Mouse (Mus musculus) adrenal gland, adult 8-10 months (tissue): ENCODE results near the gene Hmox2. TPM values are rescaled to one million over a fixed set of nuclear protein-coding genes. Genes with fewer than 3 reads are reported as not detected.
"Not testable (repeated sequence)": the region's sequence is repeated elsewhere in the genome, so short reads cannot be mapped to it uniquely, and the experiment has no call there.

Source experiments
- DNase-seq: peaks from one replicate; pipeline ENCODE4 v3.0.0; 2022
- total RNA-seq, 4 experiments: library from RNA; stranded (reverse); gene quantifications; 2 replicates each; pipeline ENCODE4 v1.2.4; 2022

Gene Hmox2
- 100 to 1,000 TPM in 1 of 4 experiments, 10 to 100 TPM in 3; 89.6 to 120 (median 94.1) TPM for total RNA-seq

DNA sequence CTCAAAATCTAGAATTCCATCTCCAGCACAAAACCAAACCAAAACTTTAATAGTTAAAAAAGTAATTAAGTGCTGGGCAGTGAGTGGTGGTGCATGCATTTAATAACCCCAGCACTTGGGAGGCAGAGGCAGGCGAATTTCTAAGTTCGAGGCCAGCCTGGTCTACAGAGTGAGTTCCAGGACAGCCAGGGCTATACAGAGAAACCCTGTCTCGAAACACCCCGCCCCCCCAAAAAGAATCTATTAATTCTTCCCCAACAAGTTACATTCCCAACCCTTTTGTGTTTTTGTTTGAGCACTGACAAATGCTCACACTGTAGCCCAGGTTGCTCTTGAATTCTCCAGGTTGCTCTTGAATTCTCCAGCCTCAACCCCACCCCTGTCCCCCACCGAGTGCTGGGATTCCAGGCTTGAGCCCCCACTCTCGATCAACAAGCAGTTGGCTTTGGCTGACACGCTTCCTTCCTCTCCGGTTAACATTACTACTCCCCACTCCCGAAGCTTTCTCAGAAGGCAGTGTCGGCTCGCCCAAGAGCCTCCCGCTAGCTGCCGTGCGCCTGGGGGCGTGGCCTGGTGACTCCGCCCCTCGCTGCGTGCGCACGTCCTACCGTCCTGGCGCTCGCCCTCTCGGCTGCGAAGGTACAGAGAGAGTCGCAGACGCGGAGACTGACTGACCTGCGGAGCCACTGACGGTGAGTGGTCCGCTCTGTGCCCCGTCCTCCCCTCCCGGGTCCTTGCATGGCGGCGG lies at the start of gene Hmox2:
Hmox2 (plus strand) TSS at position 582 of the 748 bp plus-strand sequence.
- DNase-seq: peak; percentile 91

DNA sequence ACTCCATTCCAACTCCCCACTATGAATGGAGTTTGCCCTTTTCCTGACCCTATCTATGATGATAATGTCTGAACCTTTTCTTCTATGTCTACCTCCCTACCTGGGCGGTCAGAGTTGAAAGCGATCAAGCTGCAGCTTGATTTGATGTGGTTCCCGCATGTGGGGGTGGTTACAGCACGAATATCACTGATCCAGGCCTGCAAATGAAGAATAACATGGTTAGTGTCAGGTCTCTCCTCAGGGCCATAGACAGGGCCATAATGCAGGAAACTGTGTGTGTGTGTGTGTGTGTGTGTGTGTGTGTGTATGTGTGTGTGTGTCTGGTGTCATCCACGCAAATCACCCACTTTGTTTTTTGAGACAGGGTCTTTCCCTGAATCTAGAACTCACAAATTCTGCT lies 49.3 kb upstream of the Hmox2 start:
- no peak for DNase-seq

DNA sequence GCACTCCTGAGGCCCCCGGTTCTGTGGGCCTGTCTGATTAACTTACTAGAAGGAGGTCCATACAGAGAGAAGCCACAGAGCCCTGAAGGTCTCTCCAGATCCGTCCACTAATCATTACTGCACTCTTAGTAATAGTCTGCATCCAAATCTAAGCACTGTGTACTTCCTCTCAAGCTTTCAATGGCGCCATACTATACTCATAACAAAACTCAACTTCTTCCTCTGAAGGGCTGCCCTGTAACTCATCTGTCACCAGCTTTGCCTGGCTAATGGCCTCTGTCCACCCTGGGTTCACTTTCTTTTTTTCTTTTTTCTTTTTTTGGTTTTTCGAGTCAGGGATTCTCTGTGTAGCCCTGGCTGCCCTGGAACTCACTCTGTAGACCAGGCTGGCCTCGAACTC lies 48.1 kb upstream of the Hmox2 start:
- no peak for DNase-seq

DNA sequence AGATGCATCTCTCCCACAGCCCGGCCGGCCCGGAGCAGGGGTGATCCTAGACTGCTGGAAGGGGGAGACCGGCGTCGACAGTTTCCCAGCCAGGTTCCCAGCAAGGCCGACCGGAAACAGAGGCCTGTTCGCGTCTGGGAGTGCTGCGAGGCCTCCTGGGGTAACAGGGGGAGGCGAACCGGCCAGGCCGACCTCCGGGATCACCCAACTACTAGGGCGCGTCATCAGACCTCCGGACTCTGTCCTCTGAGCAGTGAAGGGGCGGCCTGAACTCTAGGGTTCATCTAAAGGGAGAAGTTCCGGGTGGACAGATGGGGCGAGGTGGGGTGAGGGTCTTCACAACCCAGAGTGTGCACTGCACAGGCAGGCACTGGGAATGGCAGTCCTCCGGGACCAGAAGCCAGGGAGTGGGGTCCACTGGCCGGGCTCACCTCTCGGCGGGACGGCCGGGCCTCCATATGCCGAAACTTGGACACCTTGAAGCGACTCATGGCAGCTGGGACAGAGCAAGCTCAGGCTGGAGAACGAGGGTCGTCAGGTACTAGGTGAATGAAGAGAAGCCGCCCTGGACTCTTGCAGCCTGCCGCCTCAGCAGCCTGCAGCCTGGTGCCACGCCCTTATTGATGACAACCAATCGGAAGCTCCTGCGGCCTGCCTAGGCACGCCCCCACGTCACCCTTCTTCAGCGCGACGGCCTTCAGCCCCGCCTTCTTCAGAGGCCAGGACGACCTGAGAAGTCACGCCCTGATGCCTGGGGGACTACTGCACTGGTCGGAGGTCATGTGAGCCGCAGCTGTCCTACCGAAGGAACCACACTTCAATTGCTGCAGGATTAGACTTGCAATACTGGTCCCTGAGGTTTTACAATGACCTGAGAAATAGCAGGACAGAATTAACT lies 46.8 kb upstream of the Hmox2 start, which contains the start of gene Coro7:
Coro7 (minus strand) TSS at position 657 of the 898 bp plus-strand sequence.
- peak; percentile 89 for DNase-seq

DNA sequence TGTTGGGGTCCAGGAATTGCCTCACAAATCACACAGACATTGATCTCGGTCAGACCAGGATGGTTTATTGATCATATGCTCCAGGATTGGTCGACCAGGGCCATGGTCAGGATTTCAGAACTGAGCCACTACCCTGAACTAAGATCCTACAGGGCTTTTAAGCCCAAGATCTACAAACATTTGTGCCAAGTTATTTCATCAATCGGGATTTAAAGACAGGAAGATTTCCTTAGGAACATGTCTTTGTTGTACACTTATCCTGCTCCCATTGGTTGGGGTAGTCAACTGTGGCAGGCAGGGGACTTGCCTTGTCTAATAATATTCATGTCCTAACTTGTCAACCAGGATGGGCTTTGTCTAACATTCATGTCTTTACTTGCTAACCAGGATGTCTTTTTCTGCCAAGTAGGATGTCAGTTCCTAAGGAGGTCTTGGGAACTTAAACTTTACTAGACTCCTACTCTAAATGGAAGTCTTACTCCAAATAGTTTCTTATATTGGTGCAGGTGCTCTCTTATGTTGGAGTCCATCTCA lies 45.2 kb upstream of the Hmox2 start:
- not testable (repeated sequence) for DNase-seq

DNA sequence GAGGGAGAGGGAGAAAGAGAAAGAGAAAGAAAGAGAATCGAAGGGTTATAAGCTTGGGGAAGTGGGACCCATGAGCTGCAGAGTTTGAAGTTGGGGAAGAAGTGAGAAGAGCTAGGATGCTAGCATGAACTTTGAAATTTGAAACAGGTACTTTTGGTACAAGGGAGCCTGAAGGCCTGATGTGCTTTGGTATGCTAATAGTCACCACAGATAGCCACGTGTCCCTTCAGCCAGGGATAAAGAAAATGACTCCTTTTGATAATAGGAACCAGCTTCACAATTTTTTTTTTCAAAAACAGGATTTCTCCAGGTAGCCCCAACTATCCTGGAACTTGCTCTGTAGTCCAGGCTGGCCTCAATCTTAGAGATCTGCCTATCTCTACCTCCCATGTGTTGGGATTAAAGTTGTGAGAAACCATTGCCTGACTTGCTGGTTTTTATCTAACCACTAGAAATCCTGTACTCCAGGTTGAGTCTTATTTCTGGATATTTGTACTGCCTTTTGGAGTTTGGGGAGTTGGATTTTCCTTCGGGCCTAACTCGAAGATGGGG lies 43.5 kb upstream of the Hmox2 start:
- no peak for DNase-seq

DNA sequence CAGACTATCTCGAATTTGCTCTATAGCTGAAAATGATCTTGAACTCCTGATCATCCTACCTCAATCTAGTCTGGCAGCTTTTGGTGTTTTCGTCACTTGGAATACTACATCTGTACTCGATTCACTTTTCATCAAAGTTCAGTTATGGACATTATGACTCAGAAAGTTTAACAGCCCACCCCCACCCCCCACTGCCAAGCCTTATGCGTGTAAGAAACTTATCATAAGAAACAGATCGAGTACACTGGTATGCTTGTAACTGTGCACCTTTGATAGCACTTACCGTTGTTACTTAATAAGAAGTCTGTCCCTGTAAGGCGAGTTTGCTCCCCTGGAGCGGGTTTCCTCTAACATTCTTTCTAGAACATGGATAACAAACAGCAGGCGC lies 43.0 kb upstream of the Hmox2 start:
- no peak for DNase-seq

DNA sequence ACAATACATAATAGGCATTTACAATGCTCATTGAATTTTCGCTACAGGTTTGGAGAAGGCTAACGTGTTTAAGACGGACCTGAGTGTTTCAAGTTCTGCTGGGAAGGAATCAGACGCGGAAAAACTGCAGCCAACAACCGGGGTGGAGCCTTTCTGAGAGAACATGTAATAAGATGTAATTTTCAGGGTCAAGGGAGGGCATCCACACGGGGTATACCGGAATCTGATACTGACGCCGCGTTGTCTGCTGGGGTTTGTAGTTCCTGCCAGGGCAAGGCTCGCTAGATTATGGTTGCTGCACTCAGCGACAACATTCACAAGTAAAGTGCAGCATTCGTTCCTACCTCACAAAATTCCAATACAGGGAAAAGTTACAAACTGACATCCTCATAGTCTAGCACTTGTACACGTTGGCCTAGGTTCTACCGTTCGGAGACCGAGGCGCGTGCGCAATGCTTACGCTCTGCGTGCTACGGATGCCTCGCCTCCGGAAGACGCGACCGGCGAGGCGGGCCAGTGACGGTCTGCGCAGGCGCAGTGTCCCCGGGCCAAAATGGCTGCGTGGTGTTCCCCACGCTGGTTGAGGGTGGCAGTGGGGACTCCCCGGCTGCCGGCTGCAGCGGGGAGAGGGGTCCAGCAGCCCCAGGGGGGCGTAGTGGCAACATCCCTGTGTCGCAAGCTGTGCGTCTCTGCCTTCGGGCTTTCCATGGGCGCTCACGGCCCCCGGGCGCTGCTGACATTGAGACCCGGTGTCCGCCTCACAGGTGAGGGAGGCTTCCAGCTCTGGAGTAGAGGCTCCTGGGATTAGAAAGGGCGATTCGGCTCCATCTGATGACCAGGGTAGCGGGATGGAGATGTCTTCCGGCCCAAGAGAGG lies 42.3 kb upstream of the Hmox2 start:
- peak; percentile 90 for DNase-seq

DNA sequence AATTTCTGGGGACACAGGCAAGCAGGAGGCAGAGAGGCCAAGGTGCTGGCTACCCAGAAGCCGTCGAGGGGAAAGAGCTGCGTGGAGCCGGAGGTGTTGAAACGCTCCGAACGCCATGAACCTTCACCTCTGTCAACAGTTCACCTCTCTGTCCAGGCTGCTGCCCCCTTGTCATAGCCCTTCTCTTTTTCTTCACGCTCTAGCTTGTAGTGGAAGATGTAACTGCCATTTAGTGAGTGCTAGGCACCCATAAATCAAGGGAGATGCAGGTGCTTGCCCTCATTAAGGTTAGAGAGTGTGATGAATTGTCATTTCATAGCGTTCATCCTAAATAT lies 41.7 kb upstream of the Hmox2 start:
- DNase-seq: no peak

DNA sequence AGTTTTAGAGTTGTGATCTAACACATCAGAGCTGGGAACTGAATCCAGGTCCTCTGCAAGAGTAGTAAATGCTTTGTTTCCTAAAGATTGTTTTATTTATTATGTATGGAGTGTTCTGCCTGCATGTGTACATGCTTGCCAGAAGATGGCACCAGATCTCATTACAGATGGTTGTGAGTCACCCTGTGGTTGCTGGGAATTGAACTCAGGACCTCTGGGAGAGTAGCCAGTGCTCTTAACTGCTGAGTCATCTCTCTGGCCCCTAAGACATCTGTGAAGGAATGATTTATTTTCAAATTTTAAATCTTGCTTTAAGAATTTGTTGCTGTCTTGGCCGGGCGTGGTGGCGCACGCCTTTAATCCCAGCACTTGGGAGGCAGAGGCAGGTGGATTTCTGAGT lies 36.8 kb upstream of the Hmox2 start:
- not testable (repeated sequence) for DNase-seq

DNA sequence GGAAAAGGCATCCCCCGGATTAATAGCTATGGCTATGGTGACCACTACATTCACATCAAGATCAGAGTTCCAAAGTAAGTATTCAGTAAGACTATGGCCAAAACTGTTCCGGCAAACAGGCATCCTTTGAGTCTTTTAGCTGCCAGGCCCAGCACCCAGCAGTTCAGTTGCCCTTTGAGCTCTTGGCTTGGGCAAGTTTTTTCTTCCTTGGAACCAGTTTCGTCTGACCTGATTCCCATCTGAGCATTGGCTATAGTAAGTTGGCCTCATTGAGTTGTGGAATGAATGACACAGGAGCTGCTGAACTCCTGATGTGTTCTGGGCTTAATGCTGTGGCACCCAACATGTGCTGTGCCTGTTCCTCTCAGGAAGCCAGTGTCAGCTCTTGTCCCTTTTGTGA lies 24.9 kb upstream of the Hmox2 start:
- no peak for DNase-seq

DNA sequence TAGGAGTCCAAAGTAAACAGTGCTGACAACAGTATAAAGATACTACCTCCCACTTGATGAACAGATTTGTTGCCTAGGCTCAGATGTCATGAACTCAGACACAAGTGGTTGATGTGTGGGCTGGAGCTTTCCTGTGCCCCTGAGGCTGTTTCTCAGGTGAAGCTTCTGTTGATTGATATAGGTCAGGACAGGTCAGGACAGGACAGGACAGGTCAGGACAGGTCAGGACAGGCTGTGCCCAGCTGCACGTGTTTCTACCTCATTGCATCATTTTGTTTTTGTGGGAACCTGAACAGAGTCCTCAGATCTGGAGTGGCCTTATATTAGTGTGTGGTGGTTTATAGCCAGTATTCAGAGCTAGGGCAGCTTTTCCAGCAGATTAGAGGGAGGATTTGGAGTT lies 23.5 kb upstream of the Hmox2 start:
- DNase-seq: no peak

DNA sequence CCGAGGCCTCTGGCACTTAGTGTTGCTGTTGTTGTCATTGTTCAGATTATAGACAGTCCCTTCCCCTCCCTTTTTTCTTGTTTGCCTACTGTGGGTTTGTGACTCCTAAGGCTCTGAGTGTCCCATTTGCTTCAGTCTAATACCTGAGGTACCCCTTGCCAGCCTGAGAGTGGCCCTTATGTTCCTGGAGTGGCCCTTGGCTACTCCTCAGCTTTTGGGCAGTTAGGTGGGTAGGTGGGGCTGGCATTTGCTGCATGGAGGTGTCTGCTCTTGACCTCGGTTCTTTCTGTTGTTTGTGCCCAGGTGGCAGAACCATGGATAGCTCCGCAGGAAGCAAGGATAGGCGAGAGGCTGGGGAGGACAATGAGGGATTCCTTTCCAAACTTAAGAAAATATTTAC lies 20.6 kb upstream of the Hmox2 start:
- DNase-seq: no peak

DNA sequence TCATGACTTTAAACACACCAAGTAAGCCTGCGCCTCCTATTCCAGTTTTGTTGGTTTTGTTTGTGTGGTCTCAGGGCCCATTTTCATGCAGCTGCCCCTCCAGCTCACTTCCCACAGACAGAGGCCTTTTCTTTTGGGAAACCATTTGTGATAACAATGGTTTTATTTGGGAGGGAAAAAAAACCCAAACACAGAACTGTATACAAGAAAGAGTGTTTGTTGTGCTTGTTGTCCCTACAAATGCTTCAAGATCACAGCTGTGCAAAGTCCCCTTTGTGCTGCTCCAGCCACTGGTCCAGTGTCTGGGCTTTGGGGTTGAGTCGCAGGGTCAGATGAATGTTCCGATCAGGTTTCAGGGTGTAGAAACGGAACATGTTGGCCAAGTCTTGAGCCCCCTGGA lies 15.0 kb upstream of the Hmox2 start:
- no peak for DNase-seq

DNA sequence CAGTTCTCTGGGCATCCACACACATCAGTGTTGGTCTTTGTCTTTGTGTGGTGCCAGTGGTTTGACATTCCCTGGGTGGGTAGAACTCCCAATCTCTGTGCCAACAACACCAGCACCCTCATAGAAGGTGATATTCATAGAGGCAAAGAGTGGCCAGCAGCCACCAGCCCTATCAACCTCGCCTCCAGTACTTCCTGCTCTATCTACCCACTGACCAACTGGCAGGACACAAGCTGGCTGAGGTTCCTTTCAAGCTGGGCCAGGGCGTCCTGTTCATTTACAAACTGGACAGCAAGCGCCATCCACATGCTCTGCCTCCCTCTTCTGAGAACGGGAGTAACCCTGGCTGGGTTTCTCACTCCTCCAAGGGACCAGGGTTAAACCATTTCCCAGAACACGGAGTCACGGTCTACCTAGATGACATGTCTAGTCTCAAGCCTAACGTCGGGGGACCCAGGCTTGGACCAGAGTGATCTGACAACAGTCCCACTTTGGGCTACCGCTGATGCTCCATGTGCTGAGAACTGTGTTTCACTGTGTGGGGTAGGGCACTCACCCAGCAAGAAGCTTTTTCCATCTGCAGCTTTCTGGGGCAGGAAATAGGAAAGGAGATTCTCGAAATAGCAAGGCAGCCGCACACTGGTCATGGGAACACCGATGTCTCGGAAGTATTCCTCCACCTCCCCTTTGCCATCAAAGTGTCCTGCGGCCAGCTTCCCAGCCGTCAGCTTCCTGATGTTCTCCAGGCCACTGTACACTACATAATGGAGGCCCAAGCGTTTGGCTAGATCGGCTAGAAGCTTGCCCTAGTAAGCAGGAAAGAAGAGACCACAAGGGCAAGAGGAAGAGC lies 12.1 kb upstream of the Hmox2 start:
- no peak for DNase-seq

DNA sequence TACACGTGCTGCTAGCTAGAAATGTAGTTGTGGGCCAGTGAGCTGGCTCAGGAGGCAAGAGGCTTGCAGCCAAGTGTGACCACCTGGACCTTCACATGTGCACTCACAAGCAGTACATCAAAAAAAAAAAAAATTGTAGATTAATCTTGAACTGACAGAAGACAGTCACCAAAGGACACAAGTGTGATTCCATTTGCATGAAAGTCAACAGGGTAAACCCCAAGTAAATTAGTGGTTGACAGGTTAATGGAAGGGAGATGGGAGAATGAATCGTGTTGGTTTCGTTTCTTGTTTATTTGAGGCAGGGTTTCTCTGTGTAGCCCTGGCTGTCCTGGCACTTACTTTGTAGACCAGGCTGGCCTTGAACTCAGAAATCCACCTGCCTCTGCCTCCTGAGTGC lies 8.3 kb upstream of the Hmox2 start:
- no peak for DNase-seq

DNA sequence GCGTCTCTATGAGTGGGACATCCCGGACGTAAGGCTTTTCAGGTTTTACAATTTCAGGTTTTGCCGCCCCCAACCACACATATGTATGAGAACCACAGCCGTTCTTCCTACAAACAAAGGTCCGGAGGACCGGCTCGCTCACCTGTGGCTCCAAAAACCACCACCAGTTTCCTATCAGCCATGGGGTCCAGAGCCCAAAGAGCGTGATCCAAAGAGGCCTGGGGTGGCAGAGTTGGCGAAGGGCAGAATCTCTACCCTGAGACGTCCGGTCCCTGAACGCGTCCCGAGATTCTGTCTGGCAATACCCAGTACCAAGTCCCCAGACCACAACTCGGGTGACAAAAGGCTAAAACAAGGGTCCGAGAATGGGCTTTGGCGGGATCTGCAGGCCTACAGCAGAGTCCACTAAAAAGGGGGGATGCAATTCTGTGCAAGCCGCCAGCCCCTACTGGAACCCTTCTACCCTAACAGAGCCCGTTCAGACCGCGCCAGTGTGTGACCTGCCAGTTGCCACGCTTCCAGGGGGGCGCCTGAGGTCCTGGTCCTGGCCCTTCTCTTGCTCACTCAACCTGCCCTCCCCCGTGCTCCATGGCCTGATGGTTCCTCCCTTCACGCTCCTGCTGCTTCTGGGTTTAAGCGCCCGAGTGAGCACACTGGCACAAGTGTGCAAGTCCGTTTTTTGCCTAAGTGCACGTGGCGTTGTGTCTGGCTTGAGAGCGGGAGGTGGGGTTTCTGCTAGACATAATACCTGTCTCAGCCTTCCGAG lies 7.2 kb upstream of the Hmox2 start, which contains the start of gene Nmral1:
Nmral1 (minus strand) TSS at position 604 of the 766 bp plus-strand sequence.
- DNase-seq: peak; percentile 23

DNA sequence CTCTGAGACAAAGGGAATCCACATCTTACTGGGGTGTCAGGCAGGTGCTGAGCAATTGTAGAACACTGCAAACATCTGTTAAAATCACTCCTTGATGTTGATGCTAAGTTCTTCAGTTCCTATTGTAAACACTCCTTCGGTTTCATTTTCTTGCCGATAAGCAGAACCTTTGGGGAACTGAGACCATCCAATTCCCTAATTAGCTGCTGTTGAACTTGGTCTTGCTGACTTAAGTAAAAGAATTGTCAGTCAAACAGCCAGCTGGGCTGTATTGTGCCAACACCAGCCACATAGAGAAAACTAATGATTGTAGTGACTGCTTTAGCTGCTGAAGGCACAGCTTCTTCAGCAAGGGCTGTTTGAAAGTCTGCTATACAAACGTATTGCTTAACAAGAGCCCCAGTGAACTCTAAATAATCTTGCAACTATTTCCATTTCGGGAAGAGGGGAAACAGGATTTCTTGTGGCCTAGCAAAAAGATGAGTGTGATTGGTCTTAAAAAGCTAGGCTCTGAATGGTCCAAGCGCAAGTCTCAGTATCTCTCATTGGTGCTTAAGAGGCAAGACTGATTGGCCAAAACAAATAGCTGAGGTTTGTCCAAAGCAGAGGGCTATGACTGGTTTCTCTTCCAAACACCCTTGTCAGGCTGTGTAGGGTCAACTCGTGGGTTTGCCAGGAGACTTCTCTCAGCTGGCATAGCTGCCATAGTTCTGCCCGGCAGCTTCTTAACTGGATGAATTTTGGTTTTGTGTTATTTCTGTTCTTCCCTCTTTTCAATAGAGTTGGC lies 3.8 kb upstream of the Hmox2 start:
- no peak for DNase-seq

DNA sequence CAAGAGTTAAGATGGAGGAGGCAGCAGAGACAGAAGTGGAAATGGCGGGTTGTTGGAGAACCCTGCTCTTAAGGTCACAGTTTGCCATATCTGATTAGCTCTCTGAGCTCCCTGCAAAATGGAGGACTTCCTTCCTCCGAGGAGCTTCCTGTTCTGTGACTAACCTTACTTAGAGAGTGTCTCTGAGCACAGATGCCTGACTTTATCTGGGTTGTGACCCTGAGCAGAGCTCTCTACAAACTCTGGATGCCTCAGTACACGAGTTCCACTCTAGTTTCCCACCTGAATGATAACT lies 3.3 kb upstream of the Hmox2 start:
- DNase-seq: no peak

DNA sequence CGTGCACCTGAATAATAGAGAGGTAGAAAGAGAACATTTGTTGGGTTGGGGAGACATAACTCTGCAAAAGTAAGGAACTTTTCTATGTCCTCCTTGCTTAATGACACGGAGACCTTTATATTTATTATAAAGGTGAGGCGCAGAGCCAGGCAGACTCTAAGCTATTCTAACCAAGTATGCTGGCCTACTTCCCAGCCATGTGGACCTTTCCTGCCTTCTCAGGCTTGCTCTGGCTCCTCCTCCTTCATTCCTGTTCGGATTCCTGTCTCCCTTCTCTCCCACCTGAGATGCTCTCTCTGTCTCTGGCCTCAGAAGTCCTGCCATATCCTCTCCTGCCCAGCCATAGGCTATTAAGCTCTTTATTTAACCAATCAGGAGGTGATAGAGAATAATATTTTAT lies 895 bp upstream of the Hmox2 start:
- DNase-seq: no peak
